Mouse (Mus musculus) cerebellum, adult 2 months (tissue): ENCODE measurements at regions not wholly inside any gene's neighbourhood (a gene's known extent, or its start where the extent isn't known, plus 50 kb on each side); places are given as distances from the start of the nearest gene placed in this dataset.

ENCODE experiments used
- DNase-seq, 2 experiments: peaks; one replicate each; pipeline ENCODE4 v3.0.0; 2021
- H3K27ac ChIP-seq: fragments of 200-500 bp; 2 replicates; pipeline ENCODE4 v1.5.1; 2012; ENCODE audit warnings: low read length, control low read depth, inconsistent platforms; ENCODE audit not compliant: insufficient read depth
- H3K27me3 ChIP-seq: fragments of 200-500 bp; 2 replicates; pipeline ENCODE4 v1.6.1; 2012; ENCODE audit warnings: inconsistent platforms, mild to moderate bottlenecking, low read length, moderate library complexity; ENCODE audit not compliant: control insufficient read depth, insufficient read depth
- H3K4me1 ChIP-seq: fragments of 200-500 bp; 2 replicates; pipeline ENCODE4 v1.6.1; 2011; ENCODE audit warnings: low read length; ENCODE audit not compliant: control insufficient read depth, insufficient read depth
- H3K4me3 ChIP-seq: fragments of 200-500 bp; replicated peaks from 2 replicates; pipeline ENCODE3; 2011; ENCODE audit warnings: mild to moderate bottlenecking, low read depth, low read length, control low read depth; ENCODE audit not compliant: insufficient read depth
- CTCF ChIP-seq: fragments of 200-500 bp; IDR thresholded peaks from 2 replicates; pipeline ENCODE4 v1.5.1; 2011; ENCODE audit warnings: low read depth, mild to moderate bottlenecking, control low read depth, low read length, moderate library complexity, borderline replicate concordance; ENCODE audit not compliant: insufficient read depth
- POLR2A ChIP-seq: fragments of 200-500 bp; IDR thresholded peaks from 2 replicates; pipeline ENCODE4 v1.6.1; 2011; ENCODE audit warnings: low read length, control low read depth, borderline replicate concordance; ENCODE audit not compliant: insufficient read depth
- WGBS: fragments of 180-500 bp; shearing (Covaris S2); methylation state at CpG from one replicate; pipeline ENCODE4 v1.1.7; 2018; 5-methylcytosine and 5-hydroxymethylcytosine counted together

DNA sequence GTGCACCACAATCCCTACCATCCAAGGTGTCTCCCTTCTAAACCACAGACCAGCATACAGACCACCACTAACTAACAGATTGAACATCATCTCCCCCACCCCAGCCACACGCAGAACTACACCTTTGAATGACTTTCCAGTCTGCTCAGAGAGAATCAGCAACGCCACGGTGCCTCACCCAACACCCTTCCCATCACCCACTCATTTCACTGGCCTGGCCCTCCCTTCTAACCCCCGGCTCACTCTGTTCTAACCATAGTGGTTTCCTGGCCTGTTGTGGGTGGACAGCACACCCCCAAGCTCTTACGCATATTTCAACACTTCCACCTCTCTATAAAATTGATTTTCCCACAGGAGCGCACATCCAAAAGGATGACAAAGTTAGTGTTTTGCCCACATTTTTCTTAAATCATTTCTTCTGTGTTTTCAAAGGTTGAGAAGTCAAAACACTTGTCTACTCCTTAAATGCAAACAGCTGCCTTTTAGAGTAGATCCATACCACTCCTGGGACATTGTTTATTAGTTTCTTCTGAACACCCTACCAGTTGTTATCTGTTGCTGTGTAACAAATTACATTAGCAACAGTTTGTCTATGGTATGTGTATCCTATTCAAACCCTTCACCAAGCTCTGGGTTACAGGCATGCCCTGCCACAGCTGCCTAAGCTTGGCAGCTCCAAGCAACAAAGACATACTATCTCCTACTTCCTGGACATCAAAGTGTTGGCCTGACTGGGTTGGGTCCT, 269.7 kb upstream of the Cdyl start:
- Histone ChIP-seq H3K4me1 (no peaks in the 10 kb centered on the region), H3K27me3 (no peaks in the 10 kb centered on the region), H3K27ac (no peak overlapping the region), H3K4me3 (no peak overlapping the region)
- whole genome bisulfite sequencing, result 93% methylated on average over 6 of the region's 6 CpGs
- TF ChIP-seq POLR2A (no peak), CTCF (no peak)
- DNase-seq, result no peak

DNA sequence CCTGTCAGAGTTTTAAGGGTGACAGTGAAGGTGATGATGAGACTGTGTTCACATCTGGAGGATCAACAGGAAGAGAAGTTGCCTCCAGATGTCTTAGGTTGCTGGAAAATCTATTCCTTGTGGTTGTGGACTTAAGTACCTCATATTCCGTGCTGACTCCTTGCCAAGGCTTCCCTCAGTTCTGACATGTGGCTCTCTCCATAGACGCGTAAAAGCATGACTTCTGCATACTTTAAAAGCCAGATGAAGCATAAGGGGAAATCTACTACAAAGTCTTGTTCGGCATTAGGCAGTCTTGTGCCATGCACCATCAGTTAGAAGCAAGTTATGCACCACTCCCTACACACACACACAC, 269.1 kb upstream of the Cdyl start:
- no peaks in the 10 kb centered on the region for H3K27me3 ChIP-seq
- TF ChIP-seq POLR2A, result no peak
- no peak for TF ChIP-seq CTCF
- H3K27ac ChIP-seq, result no peak overlapping the region
- H3K4me1 ChIP-seq, result peaks cover under 1% of the 10 kb centered on the region; the same call in 1 of the 2 replicates
- WGBS, result 61% methylated on average over 4 of the region's 4 CpGs
- no peak for DNase-seq
- no peak overlapping the region for H3K4me3 ChIP-seq

DNA sequence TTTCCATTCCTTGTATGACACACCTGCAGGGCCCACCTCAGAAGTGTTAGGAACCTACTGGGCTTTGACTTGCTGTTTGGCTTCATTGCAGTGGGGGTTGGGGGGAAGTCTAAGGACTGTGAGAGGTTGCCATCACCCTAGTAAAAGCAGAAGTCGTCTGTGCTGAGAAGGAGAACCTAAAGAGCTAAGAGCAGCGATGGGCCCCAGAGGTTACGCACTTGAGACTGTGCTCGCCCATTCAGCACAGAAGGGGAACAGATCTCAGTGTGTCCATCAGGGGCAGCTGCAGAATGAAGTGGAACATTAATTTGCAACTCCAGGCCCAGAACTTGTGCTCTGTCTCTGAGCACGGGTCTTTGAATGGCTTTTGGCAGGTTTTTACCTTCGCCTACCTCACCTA, 267.5 kb upstream of the Cdyl start:
- WGBS, result 86% methylated on average over 6 of the region's 6 CpGs
- H3K27ac ChIP-seq, result no peak overlapping the region

DNA sequence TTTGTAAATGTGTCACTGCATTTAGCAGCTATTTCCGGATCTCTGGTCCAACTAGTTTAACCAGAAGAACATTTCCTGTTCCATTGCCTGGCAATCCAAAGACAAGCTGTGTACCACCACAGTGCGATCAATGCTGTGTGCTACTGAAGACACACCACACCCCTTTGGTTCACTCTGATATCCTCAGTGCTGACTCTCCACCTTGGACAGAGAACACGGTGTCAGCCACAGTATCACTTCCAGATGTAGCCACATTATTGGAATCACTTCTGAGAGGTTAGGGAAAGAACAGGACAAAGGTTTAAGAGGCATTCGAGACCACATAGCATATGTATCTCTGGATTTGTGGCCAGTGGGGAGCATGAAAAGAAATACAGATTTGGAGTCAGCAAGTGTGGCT, 264.4 kb upstream of the Cdyl start:
- Histone ChIP-seq H3K4me1 (peaks cover 2% of the 10 kb centered on the region), H3K27ac (no peak overlapping the region), H3K4me3 (no peak overlapping the region), H3K27me3 (no peaks in the 10 kb centered on the region)
- WGBS, result 75% methylated on average over 4 of the region's 4 CpGs
- TF ChIP-seq CTCF, result no peak
- TF ChIP-seq POLR2A, result no peak
- DNase-seq, result no peak

More for the DNA sequence above, 267.5 kb upstream of the Cdyl start:
- TF ChIP-seq CTCF (no peak), POLR2A (no peak)
- no peak overlapping the region for H3K4me3 ChIP-seq
- H3K27me3 ChIP-seq, result no peaks in the 10 kb centered on the region
- peaks cover 2% of the 10 kb centered on the region for H3K4me1 ChIP-seq
- no peak for DNase-seq

DNA sequence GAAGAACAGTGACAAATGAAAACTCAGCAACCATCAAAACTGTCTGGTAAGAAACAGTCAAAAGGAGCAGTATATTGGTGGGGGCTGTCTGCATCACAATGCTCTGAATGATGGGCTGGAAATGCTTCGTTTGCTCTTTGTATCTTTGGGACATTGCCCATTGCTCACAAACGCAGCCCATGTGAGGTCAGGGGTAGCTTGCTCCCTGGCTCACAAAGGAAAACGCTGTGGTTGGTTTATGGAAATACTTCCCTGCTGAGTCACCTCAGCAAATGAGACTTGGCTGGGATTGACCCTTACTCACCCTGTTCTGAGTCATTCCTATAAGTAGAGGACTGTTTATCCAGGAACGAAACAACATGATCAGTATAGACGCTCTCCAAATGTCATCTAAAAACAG, 264.0 kb upstream of the Cdyl start:
- TF ChIP-seq POLR2A (no peak), CTCF (no peak)
- 15% methylated on average over 5 of the region's 5 CpGs for WGBS
- Histone ChIP-seq H3K27ac (no peak overlapping the region), H3K4me1 (peaks cover 2% of the 10 kb centered on the region), H3K4me3 (no peak overlapping the region), H3K27me3 (no peaks in the 10 kb centered on the region)
- DNase-seq, result peak in 1 of 2 experiments; percentile 19

DNA sequence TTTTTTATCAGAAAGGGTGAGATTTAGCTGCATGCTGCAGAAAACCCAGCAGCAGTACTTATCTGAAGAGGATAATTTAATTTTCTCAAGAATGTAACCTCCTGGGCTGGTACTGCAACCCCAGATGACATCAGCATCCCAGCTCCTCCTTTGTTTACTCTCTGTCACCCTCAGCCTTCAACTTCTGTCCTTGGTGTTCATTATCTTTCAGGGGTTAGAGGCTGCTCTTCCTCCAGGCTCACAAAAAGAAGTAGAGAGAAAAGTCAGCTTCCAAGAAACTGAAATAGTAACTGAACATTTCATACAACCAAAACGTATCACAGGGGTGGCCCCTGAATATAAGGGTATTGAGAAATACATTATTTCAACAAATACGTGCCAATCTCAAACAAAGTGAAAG, 262.5 kb upstream of the Cdyl start:
- 91% methylated on average over 2 of the region's 2 CpGs for WGBS
- no peak overlapping the region for H3K4me3 ChIP-seq
- H3K4me1 ChIP-seq, result peaks cover 2% of the 10 kb centered on the region
- DNase-seq, result no peak
- no peaks in the 10 kb centered on the region for H3K27me3 ChIP-seq
- H3K27ac ChIP-seq, result no peak overlapping the region
- no peak for TF ChIP-seq POLR2A
- no peak for TF ChIP-seq CTCF

DNA sequence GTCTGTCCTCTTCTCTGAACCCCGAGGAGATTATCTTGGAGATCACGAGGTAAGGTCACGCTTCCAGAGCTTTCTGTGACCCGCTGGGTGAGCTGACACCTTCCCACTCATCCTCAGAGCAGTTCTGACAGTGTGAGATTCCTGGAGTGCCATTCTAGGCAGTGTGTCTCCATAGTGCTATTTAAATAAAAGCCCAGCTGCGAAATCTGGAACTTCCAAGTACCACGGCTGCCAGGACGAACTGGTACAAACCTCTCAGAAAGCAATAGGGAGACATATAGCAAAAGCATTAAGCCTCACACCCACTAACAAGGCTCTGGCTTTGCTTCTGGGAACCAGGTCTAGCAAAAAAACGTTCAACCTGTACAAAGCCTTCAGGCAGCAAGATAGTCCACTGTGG, 261.4 kb upstream of the Cdyl start:
- H3K4me1 ChIP-seq, result peaks cover 2% of the 10 kb centered on the region
- no peaks in the 10 kb centered on the region for H3K27me3 ChIP-seq
- TF ChIP-seq CTCF, result no peak
- TF ChIP-seq POLR2A, result no peak
- WGBS, result 64% methylated on average over 8 of the region's 8 CpGs
- no peak overlapping the region for H3K4me3 ChIP-seq
- no peak overlapping the region for H3K27ac ChIP-seq
- no peak for DNase-seq

DNA sequence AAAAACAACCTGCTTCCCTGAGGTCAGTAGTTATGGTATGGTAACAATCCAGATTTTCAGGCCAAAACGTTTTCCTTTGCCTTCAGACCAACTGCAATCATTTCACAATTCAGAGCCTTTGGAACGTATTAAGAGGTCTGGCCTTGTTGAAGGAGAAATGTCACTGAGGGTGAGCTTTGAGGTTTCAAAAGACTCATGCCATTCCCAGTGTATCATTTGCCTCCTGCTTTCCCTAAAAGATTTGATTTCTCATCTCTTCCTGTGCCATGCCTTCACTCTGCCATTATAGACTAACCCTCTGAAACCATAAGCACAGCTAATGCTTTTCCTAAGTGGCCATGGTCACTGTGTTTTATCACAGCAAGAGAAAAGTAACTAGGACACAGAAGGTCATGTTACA, 256.8 kb upstream of the Cdyl start:
- no peaks in the 10 kb centered on the region for H3K27me3 ChIP-seq
- H3K27ac ChIP-seq, result no peak overlapping the region
- TF ChIP-seq CTCF, result no peak
- no peak for TF ChIP-seq POLR2A
- 88% methylated on average over 2 of the region's 2 CpGs for WGBS
- DNase-seq, result no peak
- no peak overlapping the region for H3K4me3 ChIP-seq
- H3K4me1 ChIP-seq, result no peaks in the 10 kb centered on the region

DNA sequence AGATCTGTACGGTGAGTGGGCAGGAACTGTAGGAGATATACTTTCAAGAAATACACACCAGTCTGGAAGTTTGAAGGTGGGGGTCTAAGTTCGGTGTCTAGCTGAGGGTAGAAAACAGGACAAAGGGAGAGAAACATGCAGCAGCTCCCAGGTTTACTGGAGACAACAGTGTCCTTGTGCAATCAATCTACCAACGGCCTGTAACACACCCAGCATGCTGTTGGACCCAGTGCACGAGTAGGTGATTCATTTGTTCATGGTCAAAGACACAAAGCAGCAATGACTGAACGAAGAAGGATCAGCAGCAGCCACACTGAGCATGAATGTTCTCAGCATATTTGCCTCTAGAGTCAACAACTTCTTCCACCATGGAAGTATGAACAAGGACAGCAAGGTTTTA, 255.2 kb upstream of the Cdyl start:
- TF ChIP-seq POLR2A, result no peak
- TF ChIP-seq CTCF, result no peak
- Histone ChIP-seq H3K4me3 (no peak overlapping the region), H3K27me3 (no peaks in the 10 kb centered on the region), H3K4me1 (no peaks in the 10 kb centered on the region), H3K27ac (no peak overlapping the region)
- 93% methylated on average over 5 of the region's 5 CpGs for WGBS
- no peak for DNase-seq
